Mouse (Mus musculus) lung, adult 2 months (tissue): ENCODE measurements around the gene Cdh22. TPM values are rescaled to one million over a fixed set of nuclear protein-coding genes. Genes with fewer than 3 reads are reported as not detected.
A peak's percentile ranks its signal among the peaks of the same experiment; 100 is the strongest.

ENCODE experiments used
- DNase-seq: peaks from one replicate; pipeline ENCODE4 v3.0.0; 2022
- H3K4me1 ChIP-seq: fragments of 200-500 bp; 2 replicates; pipeline ENCODE4 v1.6.1; 2011; ENCODE audit warnings: low read length; ENCODE audit not compliant: control insufficient read depth, insufficient read depth
- H3K4me3 ChIP-seq: fragments of 200-500 bp; replicated peaks from 2 replicates; pipeline ENCODE3; 2011; ENCODE audit warnings: low read depth, mild to moderate bottlenecking, control low read depth, low read length; ENCODE audit errors: extremely low read depth
- CTCF ChIP-seq: fragments of 200-500 bp; IDR thresholded peaks from 2 replicates; pipeline ENCODE4 v1.5.1; 2011; ENCODE audit warnings: mild to moderate bottlenecking, low read length, control low read depth; ENCODE audit not compliant: insufficient read depth
- POLR2A ChIP-seq: fragments of 200-500 bp; IDR thresholded peaks from 2 replicates; pipeline ENCODE4 v1.6.1; 2011; ENCODE audit warnings: low read depth, mild to moderate bottlenecking, control low read depth, low read length, borderline replicate concordance; ENCODE audit errors: extremely low read depth
- WGBS: fragments of 180-500 bp; shearing (Covaris S2); methylation state at CpG from one replicate; pipeline ENCODE4 v1.1.7; 2018; 5-methylcytosine and 5-hydroxymethylcytosine counted together
- polyA plus RNA-seq: library from polyadenylated mRNA; depleted of rRNA; stranded (reverse); fragments of >200 nt; gene quantifications from 2 replicates; pipeline ENCODE4 v1.2.3, GENCODE M21; 2012

The Cdh22 gene
- polyA plus RNA-seq, 1 experiment = 2.0 TPM

- TF ChIP-seq CTCF (no peak), POLR2A (no peak)
- no peak for DNase-seq
- 13% methylated on average over 18 of the region's 18 CpGs for WGBS
- Histone ChIP-seq H3K4me1 (no peaks in the 10 kb centered on the region), H3K4me3 (no peak overlapping the region)
Measured at GRCm38 (mm10) chr2:165166664-165167435, 67.8 kb downstream of the Cdh22 start.

GRCm38 (mm10) chr2:165162221-165162620 is 72.4 kb downstream of the Cdh22 start:
- no peak for DNase-seq
- TF ChIP-seq POLR2A (no peak), CTCF (no peak)
- Histone ChIP-seq H3K4me1 (no peaks in the 10 kb centered on the region), H3K4me3 (no peak overlapping the region)
- WGBS = 9% methylated on average over 5 of the region's 5 CpGs

DNA sequence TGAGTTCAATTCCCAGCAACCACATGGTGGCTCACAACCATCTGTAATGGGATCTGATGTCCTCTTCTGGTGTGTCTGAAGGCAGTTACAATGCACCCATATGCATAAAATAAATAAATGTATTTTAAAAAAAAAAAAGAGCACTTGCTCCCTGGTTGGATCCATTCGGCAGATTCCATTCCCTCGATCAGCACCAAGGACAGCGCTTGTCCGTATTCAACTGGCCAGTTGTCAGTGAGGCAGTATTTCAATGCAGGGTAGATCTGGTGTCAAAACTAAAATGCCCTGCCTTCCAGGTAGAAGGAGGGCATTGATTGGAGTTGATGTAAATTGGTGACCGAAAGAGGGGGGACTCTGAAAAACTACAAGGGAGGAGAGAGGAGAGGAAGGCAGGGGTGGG is 74.2 kb downstream of the Cdh22 start:
- H3K4me3 ChIP-seq = no peak overlapping the region
- H3K4me1 ChIP-seq = no peaks in the 10 kb centered on the region
- 14% methylated on average over 5 of the region's 5 CpGs for WGBS
- TF ChIP-seq CTCF (no peak), POLR2A (no peak)
- DNase-seq = peak; percentile 9

DNA sequence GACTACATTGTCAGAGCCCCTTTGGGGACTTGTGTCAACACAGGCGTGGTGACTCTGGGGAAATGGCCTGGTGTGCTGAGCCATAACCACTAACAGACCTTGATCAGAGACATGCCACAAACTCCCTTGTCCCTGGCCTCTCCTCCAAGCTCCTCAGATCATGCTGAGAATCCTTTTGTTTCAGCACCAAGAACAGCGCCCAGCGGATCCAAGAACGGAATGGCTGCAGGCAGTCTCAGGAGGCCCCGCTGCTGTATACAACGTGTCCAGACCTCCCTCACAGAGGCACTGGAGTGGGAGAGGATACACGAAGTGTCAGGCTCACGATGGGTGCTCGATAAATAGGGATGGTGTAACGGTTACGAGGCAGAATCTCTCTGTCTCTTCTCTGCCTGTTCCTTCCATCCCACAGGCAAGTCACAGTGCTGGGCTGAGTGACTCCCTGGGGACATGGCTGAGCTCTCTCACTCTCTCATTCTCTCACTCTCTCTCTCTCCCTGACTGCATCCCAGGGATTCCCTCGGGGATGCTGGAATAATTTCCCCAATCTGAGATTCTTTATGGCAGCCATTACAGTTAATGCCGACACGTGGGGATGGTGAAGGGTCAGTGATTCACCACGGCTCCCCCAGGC is 75.5 kb downstream of the Cdh22 start:
- 18% methylated on average over 15 of the region's 15 CpGs for WGBS
- Histone ChIP-seq H3K4me3 (no peak overlapping the region), H3K4me1 (no peaks in the 10 kb centered on the region)
- TF ChIP-seq CTCF (no peak), POLR2A (no peak)
- peak; percentile 8 for DNase-seq

GRCm38 (mm10) chr2:165158317-165158716 is 76.3 kb downstream of the Cdh22 start:
- WGBS = 54% methylated on average over 4 of the region's 4 CpGs
- Histone ChIP-seq H3K4me3 (no peak overlapping the region), H3K4me1 (no peaks in the 10 kb centered on the region)
- TF ChIP-seq POLR2A (no peak), CTCF (no peak)
- DNase-seq = no peak

DNA sequence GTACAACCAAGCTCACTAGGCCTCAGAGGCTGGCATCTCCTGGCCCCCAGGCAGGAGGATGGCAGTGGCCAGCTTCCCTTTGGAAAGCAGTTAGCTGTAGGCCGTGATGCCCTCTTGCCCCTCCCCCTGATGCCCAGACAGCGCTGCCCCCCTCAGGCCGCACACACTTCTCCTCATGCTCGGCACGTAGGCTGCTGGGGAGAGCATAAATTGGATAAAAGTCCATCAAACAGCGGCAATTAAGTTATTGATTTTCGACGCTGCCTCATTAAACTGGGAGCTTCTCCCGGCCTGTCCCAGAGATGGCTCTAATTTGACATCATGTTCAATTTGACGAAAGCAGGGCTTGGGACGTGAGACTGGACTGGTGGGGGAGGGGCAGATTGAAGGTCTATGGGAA is 76.8 kb downstream of the Cdh22 start:
- Histone ChIP-seq H3K4me3 (no peak overlapping the region), H3K4me1 (no peaks in the 10 kb centered on the region)
- no peak for DNase-seq
- WGBS = 73% methylated on average over 11 of the region's 11 CpGs
- no peak for TF ChIP-seq CTCF
- no peak for TF ChIP-seq POLR2A

- WGBS = 20% methylated on average over 12 of the region's 12 CpGs
- Histone ChIP-seq H3K4me1 (no peaks in the 10 kb centered on the region), H3K4me3 (no peak overlapping the region)
- no peak for DNase-seq
- no peak for TF ChIP-seq CTCF
Measured at GRCm38 (mm10) chr2:165153006-165153405, 81.6 kb downstream of the Cdh22 start.

DNA sequence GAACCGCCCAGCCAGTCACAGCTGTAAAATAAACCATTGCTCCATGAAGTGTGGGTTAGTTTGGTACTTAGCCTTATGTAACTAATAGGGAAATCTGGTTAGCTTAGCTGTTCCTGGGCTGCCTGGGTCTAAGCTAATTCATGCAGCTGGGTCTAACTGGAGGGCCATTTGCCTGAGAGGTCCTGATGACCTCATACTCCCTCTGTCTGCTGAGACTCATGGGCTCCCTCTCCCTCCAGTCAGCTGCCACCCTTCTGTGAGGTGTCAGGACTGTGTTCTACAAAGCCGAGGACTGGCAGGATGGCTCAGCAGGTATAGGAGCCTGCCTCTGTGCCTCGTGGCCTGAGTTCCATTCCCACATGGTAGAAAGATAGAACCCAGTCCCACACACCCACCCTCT is 84.9 kb downstream of the Cdh22 start:
- no peaks in the 10 kb centered on the region for H3K4me1 ChIP-seq
- no peak for DNase-seq
- no peak for TF ChIP-seq POLR2A
- no peak for TF ChIP-seq CTCF
- WGBS = 46% methylated on average over 3 of the region's 3 CpGs
- no peak overlapping the region for H3K4me3 ChIP-seq

DNA sequence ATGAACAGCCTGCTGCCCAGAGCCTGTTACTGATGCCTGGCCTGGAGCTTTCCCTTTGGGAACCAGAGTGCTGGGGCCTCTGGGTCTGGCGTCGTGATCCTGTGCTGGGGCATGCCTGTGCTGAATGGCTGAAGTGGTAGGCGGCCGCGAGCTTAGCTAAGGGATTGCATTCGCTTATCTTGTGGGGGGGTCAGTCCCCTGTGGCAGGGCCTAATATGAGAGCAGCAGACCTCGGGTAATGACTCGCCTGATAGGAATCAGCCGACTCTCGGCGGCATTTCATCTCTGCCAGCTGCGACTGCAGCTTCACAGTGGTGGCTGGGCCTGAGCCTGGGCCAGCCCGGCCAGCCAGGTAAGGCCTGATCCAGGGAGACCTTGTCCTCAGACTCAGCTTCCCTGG is 88.8 kb downstream of the Cdh22 start:
- TF ChIP-seq CTCF = no peak
- no peak for TF ChIP-seq POLR2A
- 59% methylated on average over 13 of the region's 13 CpGs for WGBS
- DNase-seq = no peak
- no peak overlapping the region for H3K4me3 ChIP-seq
- H3K4me1 ChIP-seq = no peaks in the 10 kb centered on the region

- Histone ChIP-seq H3K4me3 (no peak overlapping the region), H3K4me1 (no peaks in the 10 kb centered on the region)
- WGBS = 67% methylated on average over 14 of the region's 14 CpGs
- TF ChIP-seq POLR2A (no peak), CTCF (no peak)
- DNase-seq = no peak
Measured at GRCm38 (mm10) chr2:165143487-165143886, 91.2 kb downstream of the Cdh22 start.
